Mouse (Mus musculus) E14TG2a.4 (cell line): Measurements from ENCODE around the gene Rnf34.

Source experiments
- CTCF ChIP-seq: conservative IDR thresholded peaks from 2 replicates; pipeline ENCODE4 v1.5.1; 2014; ENCODE audit warnings: low read length
- NANOG ChIP-seq: IDR thresholded peaks from 2 replicates; pipeline ENCODE4 v1.6.1; 2014; ENCODE audit warnings: borderline replicate concordance, low read length, mixed read lengths

GRCm38 (mm10) chr5:122876671-122877070, 26.8 kb downstream of the Rnf34 start:
- TF ChIP-seq CTCF (no peak), NANOG (no peak)
